Mouse (Mus musculus) lung, postnatal 10 days (tissue): Measurements from ENCODE around the gene D830030K20Rik.
A peak's percentile ranks its signal among the peaks of the same experiment; 100 is the strongest.
"Not testable (repeated sequence)": the region's sequence is repeated elsewhere in the genome, so short reads cannot be mapped to it uniquely, and the experiment has no call there.

ENCODE experiments used
- DNase-seq: peaks from one replicate; pipeline ENCODE4 v3.0.0; 2021

Gene D830030K20Rik

GRCm38 (mm10) chr14:3208272-3209152 is at the start of gene D830030K20Rik:
D830030K20Rik (plus strand) TSS chr14:3208488.
- DNase-seq = peak; percentile 0

- not testable (repeated sequence) for DNase-seq
These were observed 20.3 kb upstream of the D830030K20Rik start, which contains the start of gene Gm5795 for GRCm38 (mm10) chr14:3187955-3188354. Gm5795 (plus strand) TSS chr14:3188255.

DNA sequence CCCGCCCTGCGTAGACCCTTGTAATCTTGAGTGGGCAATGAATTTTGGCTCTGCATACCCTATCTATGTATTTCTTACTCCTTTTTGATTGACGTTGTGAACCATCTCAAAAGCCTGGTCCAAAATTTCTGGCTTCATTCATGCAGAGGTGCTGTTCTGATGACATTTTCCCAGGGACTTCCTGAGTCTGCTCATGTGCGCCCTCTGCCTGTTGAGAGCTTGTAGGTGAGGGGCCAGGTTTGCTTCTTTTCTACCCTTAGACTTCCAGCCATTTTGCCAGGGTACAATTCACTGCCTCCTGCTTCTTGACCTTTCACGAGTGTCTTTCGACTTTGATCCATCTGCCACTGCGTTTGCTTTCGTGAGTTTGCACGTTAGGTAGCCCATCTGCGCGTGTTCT is 1.1 kb downstream of the D830030K20Rik start:
- DNase-seq = peak; percentile 1

GRCm38 (mm10) chr14:3262531-3262930 is 54.2 kb downstream of the D830030K20Rik start:
- not testable (repeated sequence) for DNase-seq
